Comparison of ENCODE assay signal across 16 mouse cellular contexts in the genomic region with DNA sequence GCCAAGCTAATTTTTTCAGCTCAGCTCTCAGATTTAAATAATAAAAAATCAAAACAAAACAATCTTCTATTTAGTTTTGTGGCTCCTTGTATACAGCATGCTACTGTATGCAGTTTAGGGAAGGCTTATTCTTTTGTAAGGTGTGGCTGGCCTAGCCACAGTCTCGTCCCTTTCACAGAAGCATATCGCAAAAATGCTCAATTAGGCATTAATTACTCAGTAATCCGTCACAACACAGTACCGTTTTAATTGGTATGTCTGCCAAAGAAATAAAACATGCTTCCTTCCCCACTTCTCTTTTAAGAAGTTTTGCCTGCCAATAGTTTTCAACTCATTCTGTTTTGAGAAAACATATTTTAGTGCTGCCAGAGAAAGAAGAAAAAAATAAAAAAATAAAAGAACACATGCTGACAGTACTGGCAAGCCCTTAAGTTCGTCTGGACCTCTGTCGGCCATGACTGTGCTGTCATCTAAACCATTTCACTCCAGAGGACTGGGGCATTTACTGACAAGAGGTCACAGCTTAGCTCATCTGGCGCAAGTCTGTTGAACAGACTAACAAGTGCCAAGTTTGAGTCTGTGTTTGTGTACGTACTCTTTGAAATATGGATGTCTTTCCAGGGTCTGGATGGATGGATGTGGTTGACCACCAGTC. TPM values are rescaled to one million over a fixed set of nuclear protein-coding genes. Genes with fewer than 3 reads are reported as not detected.
DNase-seq lines count a peak whose midpoint lies in the region; ATAC-seq and TF ChIP-seq lines count a peak whose summit lies in the region.
"Had no signal": no experiment of that assay in that cellular context is flagged by ENCODE, and none has a peak within 500 bp of the region (broad histone marks: within the 10 kb centered on the region; RNA-seq: fewer than 3 reads in every experiment).

No protein-coding gene starts in this region.

- no peaks in the 10 kb centered on the region for H3K9me3 ChIP-seq in heart, embryonic 12.5 days (replicated peaks)
- no peaks in the 10 kb centered on the region for H3K9me3 ChIP-seq in forebrain, postnatal 0 days (ENCODE audit: low read length)
- H3K9me3 ChIP-seq: neural tube, embryonic 12.5 days had no signal

- H3K9ac ChIP-seq in heart, embryonic 12.5 days, result no peak overlapping the region
- no peak overlapping the region for H3K9ac ChIP-seq in forebrain, postnatal 0 days
- H3K9ac ChIP-seq: liver, embryonic 14.5 days; neural tube, embryonic 12.5 days had no signal

- H3K4me2 ChIP-seq in heart, embryonic 12.5 days, result no peak overlapping the region
- no peak overlapping the region for H3K4me2 ChIP-seq in forebrain, postnatal 0 days (ENCODE audit: low read depth)
- H3K4me2 ChIP-seq: midbrain, embryonic 11.5 days; neural tube, embryonic 12.5 days had no signal

- TF ChIP-seq CTCF in forebrain, postnatal 0 days (IDR thresholded peaks at IDR 0.05; ENCODE audit: low read depth), result no peak

- H3K27ac ChIP-seq in heart, embryonic 12.5 days (ENCODE audit: poor library complexity, severe bottlenecking), result no peak overlapping the region
- no peak overlapping the region for H3K27ac ChIP-seq in forebrain, postnatal 0 days (ENCODE audit: low read depth, low read length)
- H3K27ac ChIP-seq: liver, embryonic 14.5 days; neural tube, embryonic 12.5 days had no signal

- no peaks in the 10 kb centered on the region for H3K36me3 ChIP-seq in heart, embryonic 12.5 days
- H3K36me3 ChIP-seq in forebrain, postnatal 0 days (ENCODE audit: insufficient read depth), result no peaks in the 10 kb centered on the region
- H3K36me3 ChIP-seq: neural tube, embryonic 12.5 days had no signal

- intact Hi-C loops in left cerebral cortex, postnatal 14 days (cut with DNase I), result no loop called here

- no peaks in the 10 kb centered on the region for H3K27me3 ChIP-seq in heart, embryonic 12.5 days (replicated peaks)
- peaks cover 5% of the 10 kb centered on the region; the same call in 1 of the 2 replicates for H3K27me3 ChIP-seq in forebrain, postnatal 0 days (ENCODE audit: insufficient read depth, low read length)
- H3K27me3 ChIP-seq: neural tube, embryonic 12.5 days had no signal

- WGBS in heart, embryonic 12.5 days, result 65% methylated on average over 8 of the region's 8 CpGs
- WGBS in forebrain, postnatal 0 days, result 24% methylated on average over 8 of the region's 8 CpGs

- H3K4me3 ChIP-seq in heart, embryonic 12.5 days, result no peak overlapping the region
- no peak overlapping the region for H3K4me3 ChIP-seq in forebrain, postnatal 0 days (ENCODE audit: low read depth, low read length)
- H3K4me3 ChIP-seq: neural tube, embryonic 12.5 days had no signal

- ATAC-seq in heart, embryonic 12.5 days (ENCODE audit: insufficient number of reproducible peaks, low FRiP score), result no peak
- ATAC-seq in forebrain, postnatal 0 days, result peak; percentile 56
- ATAC-seq: inflammation-experienced regulatory T-cells, adult 6 months had no signal

- peak; percentile 88 for DNase-seq in heart, adult 11 months
- DNase-seq in kidney, postnatal 4 days, result peak; percentile 14 to 15
- no peak for DNase-seq in kidney, postnatal 36 days
- DNase-seq in forebrain, postnatal 0 days, result peak; percentile 36
- peak; percentile 47 for DNase-seq in skeletal muscle tissue, adult 2 months (ENCODE audit: low read depth, low spot score)
- DNase-seq in cerebellum, postnatal 10 days, result no peak
- no peak for DNase-seq in left cerebral cortex, postnatal 14 days (ENCODE audit: low spot score in 2 of 2)
- DNase-seq: adrenal gland, adult 2 months; cerebellum, postnatal 36 days; left cerebral cortex, postnatal 4 days; right cerebral cortex, adult 18-20 months had no signal

- peaks cover 23% of the 10 kb centered on the region for H3K4me1 ChIP-seq in heart, embryonic 12.5 days (replicated peaks)
- 0 out of 2 replicates have a peak, but pooled peaks cover 6% of the 10 kb centered on the region for H3K4me1 ChIP-seq in forebrain, postnatal 0 days (ENCODE audit: insufficient read depth)
- H3K4me1 ChIP-seq: neural tube, embryonic 12.5 days had no signal

RNA-seq across cellular contexts. Expression of a gene that starts 47.6 kb away (rescaled TPM):
- 4.0 and 4.3 TPM in 2 replicates for polyA plus RNA-seq in heart, embryonic 12.5 days (2016; fragmentation: Nextera tagmentation; extraction: Ambion mirVana)
- 11.8 and 14.0 TPM in 2 replicates for total RNA-seq in forebrain, postnatal 0 days (2014; rRNA removed)
- polyA plus RNA-seq in forebrain, postnatal 0 days (2015; fragmentation: Nextera tagmentation; extraction: Ambion mirVana), result 0.99 and 2.3 TPM in 2 replicates
- 10 to 100 TPM; 19.1 to 23.3 TPM for total RNA-seq in left cerebral cortex, postnatal 14 days (2021)

Comparison
In these comparisons a context has a peak if more than half of its experiments do, and no peak if none do; other contexts are left out.
1. DNase-seq: peak in heart, adult 11 months (single experiment), kidney, postnatal 4 days (2 of 2), forebrain, postnatal 0 days (single experiment) and skeletal muscle tissue, adult 2 months (single experiment); none in kidney, postnatal 36 days (0 of 2), cerebellum, postnatal 10 days (0 of 2) and left cerebral cortex, postnatal 14 days (0 of 2).